Comparison of ENCODE assay signal across 9 mouse cellular contexts in the genomic region with DNA sequence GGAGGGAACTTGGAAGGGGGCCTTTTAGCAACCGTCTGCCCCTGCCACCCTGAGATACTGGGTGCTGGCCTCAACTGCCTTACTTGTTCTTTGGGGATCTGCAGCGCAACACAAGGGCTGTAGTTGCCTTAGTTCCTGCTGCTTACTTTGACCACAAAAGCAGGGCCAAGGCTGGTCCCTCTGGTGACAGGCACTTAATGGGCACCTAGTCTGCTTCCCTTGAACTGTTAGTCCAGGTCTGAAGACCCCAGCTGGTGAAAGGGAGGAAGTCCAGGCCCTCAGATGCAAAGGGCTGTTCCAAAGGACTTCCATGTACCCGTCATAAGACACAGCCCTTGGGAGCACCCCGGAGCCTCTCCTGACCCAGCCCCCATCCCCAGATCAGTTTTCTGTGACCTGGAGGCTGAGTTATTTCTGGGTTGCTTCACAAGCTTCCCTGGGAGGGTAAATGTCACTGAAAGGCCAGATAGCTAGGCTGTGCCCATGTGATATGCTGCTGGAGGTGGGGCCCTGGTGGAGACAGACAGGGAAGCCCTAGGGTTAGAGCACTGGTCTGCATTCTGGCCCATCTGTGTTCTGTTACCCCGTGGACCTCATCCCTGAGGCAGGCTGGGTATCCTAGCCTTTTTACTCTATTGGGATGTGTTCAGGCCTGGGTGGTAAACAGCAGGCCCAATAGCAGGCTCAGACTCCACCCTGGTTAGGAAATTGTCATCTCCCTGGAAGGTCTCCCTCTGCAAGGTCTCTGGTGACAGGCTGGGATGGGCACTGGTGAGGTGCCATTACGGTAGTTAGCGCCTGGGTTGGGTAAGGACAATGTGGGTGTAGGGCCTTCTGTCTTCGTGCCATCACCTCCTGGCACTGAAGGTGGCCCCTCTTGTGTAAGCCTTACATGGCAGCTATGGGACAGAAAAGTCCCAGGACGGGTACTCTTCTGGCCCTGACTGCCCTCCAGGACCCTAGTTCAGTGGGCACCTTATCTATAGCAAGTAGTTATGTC. TPM values are rescaled to one million over a fixed set of nuclear protein-coding genes. Genes with fewer than 3 reads are reported as not detected.
DNase-seq lines count a peak whose midpoint lies in the region; ATAC-seq lines count a peak whose summit lies in the region.
"Had no signal": no experiment of that assay in that cellular context is flagged by ENCODE, and none has a peak within 500 bp of the region (broad histone marks: within the 10 kb centered on the region; RNA-seq: fewer than 3 reads in every experiment).

No protein-coding gene starts in this region.

- ATAC-seq in lung, embryonic 16.5 days (ENCODE audit: low read depth): no peak
- ATAC-seq in limb, embryonic 12.5 days (ENCODE audit: insufficient number of reproducible peaks, insufficient read depth, low FRiP score, low TSS enrichment, low read depth): no peak
- no peak for ATAC-seq in neural tube, embryonic 15.5 days (ENCODE audit: low FRiP score)

- H3K36me3 ChIP-seq in lung, embryonic 16.5 days (ENCODE audit: control insufficient read depth, insufficient read depth, low read length): no peaks in the 10 kb centered on the region
- peaks cover 53% of the 10 kb centered on the region for H3K36me3 ChIP-seq in forebrain, embryonic 10.5 days (replicated peaks)
- peaks cover 33% of the 10 kb centered on the region for H3K36me3 ChIP-seq in limb, embryonic 12.5 days
- peaks cover 14% of the 10 kb centered on the region for H3K36me3 ChIP-seq in neural tube, embryonic 15.5 days

- H3K9me3 ChIP-seq in lung, embryonic 16.5 days (ENCODE audit: control insufficient read depth, low read length): no peaks in the 10 kb centered on the region
- H3K9me3 ChIP-seq in forebrain, embryonic 10.5 days: no peaks in the 10 kb centered on the region
- no peaks in the 10 kb centered on the region for H3K9me3 ChIP-seq in limb, embryonic 12.5 days
- H3K9me3 ChIP-seq in neural tube, embryonic 15.5 days (replicated peaks): no peaks in the 10 kb centered on the region

- no peak overlapping the region for H3K27ac ChIP-seq in lung, embryonic 16.5 days (ENCODE audit: low read length)
- H3K27ac ChIP-seq in forebrain, embryonic 10.5 days: peak overlapping the region; percentile 94
- H3K27ac ChIP-seq in limb, embryonic 12.5 days: no peak overlapping the region
- H3K27ac ChIP-seq in neural tube, embryonic 15.5 days (replicated peaks): no peak overlapping the region

- no peak overlapping the region for H3K9ac ChIP-seq in lung, embryonic 16.5 days (ENCODE audit: low read length)
- H3K9ac ChIP-seq in limb, embryonic 12.5 days (replicated peaks): no peak overlapping the region
- no peak overlapping the region for H3K9ac ChIP-seq in neural tube, embryonic 15.5 days (replicated peaks)

- DNase-seq in lung, postnatal 4 days: no peak
- DNase-seq in forebrain, embryonic 10.5 days (ENCODE audit: extremely low spot score, low spot score): no peak
- DNase-seq in urinary bladder, postnatal 4 days (ENCODE audit: low spot score in 2 of 2): no peak
- no peak for DNase-seq in layer of hippocampus, postnatal 25 days (ENCODE audit: extremely low spot score in 1 of 2, low spot score in 1 of 2)
- no peak for DNase-seq in ovary, adult 18-20 months (ENCODE audit: low spot score)
- DNase-seq: kidney, postnatal 10 days had no signal

- no peak overlapping the region; the same call in 1 of the 2 replicates for H3K4me3 ChIP-seq in lung, embryonic 16.5 days (ENCODE audit: low read length)
- peak overlapping the region; percentile 74 for H3K4me3 ChIP-seq in forebrain, embryonic 10.5 days
- peak overlapping the region; percentile 56 for H3K4me3 ChIP-seq in limb, embryonic 12.5 days (replicated peaks)
- no peak overlapping the region for H3K4me3 ChIP-seq in neural tube, embryonic 15.5 days (replicated peaks)

- peaks cover 27% of the 10 kb centered on the region for H3K4me1 ChIP-seq in lung, embryonic 16.5 days (replicated peaks; ENCODE audit: control insufficient read depth, insufficient read depth, low read length)
- peaks cover 71% of the 10 kb centered on the region for H3K4me1 ChIP-seq in forebrain, embryonic 10.5 days
- peaks cover 45% of the 10 kb centered on the region for H3K4me1 ChIP-seq in limb, embryonic 12.5 days (replicated peaks)
- H3K4me1 ChIP-seq in neural tube, embryonic 15.5 days: peaks cover 39% of the 10 kb centered on the region

- H3K27me3 ChIP-seq in lung, embryonic 16.5 days (ENCODE audit: control insufficient read depth, insufficient read depth, low read depth, low read length): no peaks in the 10 kb centered on the region
- peaks cover 19% of the 10 kb centered on the region for H3K27me3 ChIP-seq in forebrain, embryonic 10.5 days (ENCODE audit: poor library complexity, severe bottlenecking)
- peaks cover 18% of the 10 kb centered on the region for H3K27me3 ChIP-seq in limb, embryonic 12.5 days
- H3K27me3 ChIP-seq in neural tube, embryonic 15.5 days (replicated peaks): peaks cover 35% of the 10 kb centered on the region

- H3K4me2 ChIP-seq in lung, embryonic 16.5 days (ENCODE audit: low read depth, low read length): peak overlapping the region; percentile 78; the same call in 1 of the 2 replicates
- peak overlapping the region; percentile 83 for H3K4me2 ChIP-seq in limb, embryonic 12.5 days
- peak overlapping the region; percentile 72 for H3K4me2 ChIP-seq in neural tube, embryonic 15.5 days

- WGBS in lung, embryonic 16.5 days: 81% methylated on average over 9 of the region's 9 CpGs
- WGBS in forebrain, embryonic 10.5 days: 83% methylated on average over 9 of the region's 9 CpGs
- 82% methylated on average over 9 of the region's 9 CpGs for WGBS in limb, embryonic 12.5 days
- 82% methylated on average over 9 of the region's 9 CpGs for WGBS in neural tube, embryonic 15.5 days

RNA-seq across cellular contexts. Expression of a gene that starts 3.8 kb away (rescaled TPM):
- polyA plus RNA-seq in lung, embryonic 16.5 days (2015; fragmentation: Nextera tagmentation; extraction: Ambion mirVana): 52.2 and 62.5 TPM in 2 replicates
- polyA plus RNA-seq in forebrain, embryonic 10.5 days (2016; fragmentation: Nextera tagmentation; extraction: Ambion mirVana): 147 and 194 TPM in 2 replicates
- polyA plus RNA-seq in limb, embryonic 12.5 days (2016; fragmentation: Nextera tagmentation; extraction: Ambion mirVana): 77.0 and 77.4 TPM in 2 replicates
- polyA plus RNA-seq in neural tube, embryonic 15.5 days (2015; fragmentation: Nextera tagmentation; extraction: Ambion mirVana): 11.3 and 15.3 TPM in 2 replicates
- 1 to 10 TPM; 2.0 to 2.2 TPM for total RNA-seq in layer of hippocampus, postnatal 25 days (2021)

RNA-seq across cellular contexts. Expression of a gene that starts 19.4 kb away (rescaled TPM):
- 6.4 TPM in 2 replicates for polyA plus RNA-seq in lung, embryonic 16.5 days (2015; fragmentation: Nextera tagmentation; extraction: Ambion mirVana)
- polyA plus RNA-seq in forebrain, embryonic 10.5 days (2016; fragmentation: Nextera tagmentation; extraction: Ambion mirVana): 7.9 and 8.6 TPM in 2 replicates
- 6.4 and 7.2 TPM in 2 replicates for polyA plus RNA-seq in limb, embryonic 12.5 days (2016; fragmentation: Nextera tagmentation; extraction: Ambion mirVana)
- polyA plus RNA-seq in neural tube, embryonic 15.5 days (2015; fragmentation: Nextera tagmentation; extraction: Ambion mirVana): 5.9 and 6.2 TPM in 2 replicates
- 1 to 10 TPM; 4.8 to 8.0 TPM for total RNA-seq in layer of hippocampus, postnatal 25 days (2021)

RNA-seq across cellular contexts. Expression of a gene that starts 39.1 kb away (rescaled TPM):
- polyA plus RNA-seq in lung, embryonic 16.5 days (2015; fragmentation: Nextera tagmentation; extraction: Ambion mirVana): 120 and 121 TPM in 2 replicates
- 120 and 123 TPM in 2 replicates for polyA plus RNA-seq in forebrain, embryonic 10.5 days (2016; fragmentation: Nextera tagmentation; extraction: Ambion mirVana)
- 154 and 157 TPM in 2 replicates for polyA plus RNA-seq in limb, embryonic 12.5 days (2016; fragmentation: Nextera tagmentation; extraction: Ambion mirVana)
- 126 and 130 TPM in 2 replicates for polyA plus RNA-seq in neural tube, embryonic 15.5 days (2015; fragmentation: Nextera tagmentation; extraction: Ambion mirVana)
- 100 to 1,000 TPM; 127 to 128 TPM for total RNA-seq in layer of hippocampus, postnatal 25 days (2021)

Comparison
In these comparisons a context has a peak if more than half of its experiments do, and no peak if none do; other contexts are left out.
1. H3K4me3 ChIP-seq: peak in forebrain, embryonic 10.5 days (single experiment) and limb, embryonic 12.5 days (single experiment); none in lung, embryonic 16.5 days (single experiment) and neural tube, embryonic 15.5 days (single experiment).
2. Peak in every context shown above with its lines, with median percentiles within 50 percentile points of each other: H3K4me2 ChIP-seq.